Mouse (Mus musculus) G1E (cell line): ENCODE results near the gene Abca6. TPM values are rescaled to one million over a fixed set of nuclear protein-coding genes. Genes with fewer than 3 reads are reported as not detected.

Source experiments
- ATAC-seq: 2 replicates; pipeline ENCODE4 v1.8.0; 2016; ENCODE audit warnings: mild to moderate bottlenecking; ENCODE audit not compliant: insufficient number of reproducible peaks, poor library complexity, low FRiP score, severe bottlenecking; ENCODE audit errors: extremely low read depth
- DNase-seq: peaks from one replicate; pipeline ENCODE4 v3.0.0; 2012; ENCODE audit warnings: low spot score
- H3K27me3 ChIP-seq: 2 replicates; pipeline ENCODE4 v1.6.1; 2012; ENCODE audit warnings: mild to moderate bottlenecking, low read length, inconsistent platforms; ENCODE audit not compliant: insufficient read depth
- H3K36me3 ChIP-seq: replicated peaks from 2 replicates; pipeline ENCODE3; 2012; ENCODE audit warnings: mild to moderate bottlenecking, inconsistent platforms
- H3K4me1 ChIP-seq: 2 replicates; pipeline ENCODE4 v1.6.1; 2012; ENCODE audit warnings: low read depth, low read length, inconsistent platforms, mixed read lengths; ENCODE audit not compliant: insufficient read depth
- H3K4me3 ChIP-seq: 2 replicates; pipeline ENCODE4 v1.5.1; 2012; ENCODE audit warnings: low read depth, mild to moderate bottlenecking, inconsistent platforms, low read length, moderate library complexity, mixed read lengths
- H3K9me3 ChIP-seq: replicated peaks from 2 replicates; pipeline ENCODE4 v1.6.1; 2012; ENCODE audit warnings: inconsistent platforms
- CTCF ChIP-seq: IDR thresholded peaks from 2 replicates; pipeline ENCODE4 v1.5.1; 2012; ENCODE audit warnings: low read depth, low read length, inconsistent platforms, mixed read lengths
- GATA1 ChIP-seq: IDR thresholded peaks from 2 replicates; pipeline ENCODE4 v1.6.1; 2012; ENCODE audit warnings: borderline replicate concordance, low read length, inconsistent platforms, mixed read lengths
- GATA2 ChIP-seq: IDR thresholded peaks from 2 replicates; pipeline ENCODE4 v1.6.1; 2012; ENCODE audit warnings: low read depth, low read length, inconsistent platforms, borderline replicate concordance
- POLR2AphosphoS5 ChIP-seq: IDR thresholded peaks from 2 replicates; pipeline ENCODE4 v1.6.1; 2012; ENCODE audit warnings: low read depth, low read length, inconsistent platforms; ENCODE audit not compliant: insufficient replicate concordance
- TAL1 ChIP-seq: conservative IDR thresholded peaks from 2 replicates; pipeline ENCODE4 v1.6.1; 2012; ENCODE audit warnings: low read depth, low read length, inconsistent platforms, mixed read lengths
- polyA plus RNA-seq: library from polyadenylated mRNA; stranded (reverse); fragments of >175 nt; gene quantifications from 2 replicates; pipeline ENCODE4 v1.2.3, GENCODE M21; 2012
- total RNA-seq, 2 experiments: library from RNA; stranded (forward) in 1 of 2; stranded (reverse) in 1 of 2; fragments of 200-1000 nt in 1 of 2; fragments of >200 nt in 1 of 2; fragmentation: Nextera tagmentation in 1 of 2; gene quantifications; 2 replicates each; pipeline ENCODE4 v1.2.3; 2014 to 2017

Abca6 gene
- total and polyA plus RNA-seq, 3 experiments, result not detected

GRCm38 (mm10) chr11:110167459-110168251, 83.9 kb downstream of the Abca6 start, which contains the start of gene Abca9:
Abca9 (minus strand) TSS chr11:110168196.
- Histone ChIP-seq H3K9me3 (peaks cover 23% of the 10 kb centered on the region), H3K4me1 (no peaks in the 10 kb centered on the region), H3K36me3 (no peaks in the 10 kb centered on the region), H3K4me3 (no peak within 1 kb of the TSS), H3K27me3 (no peaks in the 10 kb centered on the region)
- DNase-seq (no peak), ATAC-seq (no peak)
- TF ChIP-seq GATA1, result no peak
- TF ChIP-seq TAL1, result no peak
- no peak for TF ChIP-seq POLR2AphosphoS5
- TF ChIP-seq CTCF, result no peak
- no peak for TF ChIP-seq GATA2

GRCm38 (mm10) chr11:110165822-110166221, 85.8 kb downstream of the Abca6 start:
- no peaks in the 10 kb centered on the region for H3K4me1 ChIP-seq
- no peak for DNase-seq
- H3K27me3 ChIP-seq, result no peaks in the 10 kb centered on the region
- no peaks in the 10 kb centered on the region for H3K36me3 ChIP-seq
- H3K9me3 ChIP-seq, result peaks cover 21% of the 10 kb centered on the region
- TF ChIP-seq POLR2AphosphoS5 (no peak), GATA2 (no peak), TAL1 (no peak), CTCF (no peak), GATA1 (no peak)
- no peak for ATAC-seq
- H3K4me3 ChIP-seq, result no peak overlapping the region

- DNase-seq (no peak), ATAC-seq (no peak)
- TF ChIP-seq POLR2AphosphoS5 (no peak), TAL1 (no peak), GATA1 (no peak), GATA2 (no peak), CTCF (no peak)
- H3K9me3 ChIP-seq, result peaks cover 24% of the 10 kb centered on the region
- H3K27me3 ChIP-seq, result no peaks in the 10 kb centered on the region
- no peaks in the 10 kb centered on the region for H3K36me3 ChIP-seq
- H3K4me1 ChIP-seq, result no peaks in the 10 kb centered on the region
- no peak overlapping the region for H3K4me3 ChIP-seq
Measured at GRCm38 (mm10) chr11:110165409-110165808, 86.2 kb downstream of the Abca6 start.

- no peak for TF ChIP-seq TAL1
- TF ChIP-seq GATA2, result no peak
- no peak for TF ChIP-seq POLR2AphosphoS5
- no peak for TF ChIP-seq CTCF
- TF ChIP-seq GATA1, result no peak
- Histone ChIP-seq H3K4me3 (no peak overlapping the region), H3K9me3 (peaks cover 27% of the 10 kb centered on the region), H3K27me3 (no peaks in the 10 kb centered on the region), H3K4me1 (no peaks in the 10 kb centered on the region), H3K36me3 (no peaks in the 10 kb centered on the region)
- no peak for ATAC-seq
- DNase-seq, result no peak
Measured at GRCm38 (mm10) chr11:110157059-110157458, 94.5 kb downstream of the Abca6 start.

GRCm38 (mm10) chr11:110155985-110156384, 95.6 kb downstream of the Abca6 start:
- no peak for DNase-seq
- no peak overlapping the region for H3K4me3 ChIP-seq

GRCm38 (mm10) chr11:110147640-110148039, 103.9 kb downstream of the Abca6 start:
- no peak for ATAC-seq

More at GRCm38 (mm10) chr11:110155985-110156384, 95.6 kb downstream of the Abca6 start:
- no peaks in the 10 kb centered on the region for H3K27me3 ChIP-seq
- H3K9me3 ChIP-seq, result peaks cover 28% of the 10 kb centered on the region
- H3K36me3 ChIP-seq, result no peaks in the 10 kb centered on the region
- H3K4me1 ChIP-seq, result no peaks in the 10 kb centered on the region
- no peak for ATAC-seq
- TF ChIP-seq POLR2AphosphoS5, result no peak
- no peak for TF ChIP-seq GATA1
- no peak for TF ChIP-seq TAL1
- no peak for TF ChIP-seq GATA2
- TF ChIP-seq CTCF, result no peak

More at GRCm38 (mm10) chr11:110147640-110148039, 103.9 kb downstream of the Abca6 start:
- Histone ChIP-seq H3K4me3 (no peak overlapping the region), H3K36me3 (no peaks in the 10 kb centered on the region), H3K9me3 (peaks cover 40% of the 10 kb centered on the region), H3K4me1 (no peaks in the 10 kb centered on the region), H3K27me3 (no peaks in the 10 kb centered on the region)
- TF ChIP-seq POLR2AphosphoS5 (no peak), GATA1 (no peak), TAL1 (no peak), CTCF (no peak), GATA2 (no peak)
- no peak for DNase-seq
